Mouse (Mus musculus) 416B (cell line): ENCODE measurements around the gene Sel1l2.

Experiments
- DNase-seq: peaks from one replicate; pipeline ENCODE4 v3.0.0; 2011; ENCODE audit warnings: low read depth

Gene Sel1l2

GRCm38 (mm10) chr2:140389525-140389924, at the start of gene Sel1l2:
Gene Sel1l2 (minus strand): TSS chr2:140389706.
- no peak for DNase-seq

DNA sequence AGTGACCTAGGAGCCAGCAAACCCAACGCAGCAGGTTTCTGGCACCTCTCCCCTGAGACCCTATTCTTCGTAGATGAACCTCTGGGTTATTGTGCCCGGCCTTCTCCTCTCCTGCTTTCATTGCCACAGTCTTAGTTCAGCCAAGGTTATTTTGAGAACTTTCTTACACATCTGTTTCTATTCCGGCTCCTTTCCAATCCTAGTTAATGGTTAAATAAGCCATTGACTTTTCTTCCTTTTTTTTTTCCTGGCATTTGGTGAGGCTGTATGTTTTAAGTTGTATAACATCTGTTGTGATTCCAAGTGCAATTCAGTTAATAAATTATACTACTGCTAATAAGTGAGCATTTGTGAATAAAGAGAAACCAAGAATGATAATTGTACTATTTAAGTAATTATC, 49.6 kb upstream of the Sel1l2 start:
- DNase-seq = no peak

DNA sequence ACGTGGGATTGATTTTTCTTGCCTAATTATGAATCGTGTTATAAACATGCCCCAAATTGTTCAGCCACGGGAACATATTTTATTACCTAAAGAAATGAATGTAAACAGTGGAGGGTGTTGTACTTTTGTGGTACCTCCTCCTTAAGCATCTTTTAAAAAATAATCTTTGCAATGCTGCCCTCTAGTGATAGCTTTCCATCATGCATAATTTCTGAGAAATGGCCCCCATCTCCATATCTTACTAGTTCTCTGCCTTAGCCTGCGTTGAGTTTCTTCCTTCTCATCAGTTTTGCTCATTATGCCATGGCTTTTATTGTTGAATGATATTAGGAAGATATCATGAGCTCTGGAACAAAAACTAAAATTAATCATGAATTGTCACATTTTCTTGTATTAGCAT, 37.8 kb upstream of the Sel1l2 start:
- peak; percentile 63 for DNase-seq

- peak; percentile 25 for DNase-seq
These were observed 36.3 kb upstream of the Sel1l2 start for GRCm38 (mm10) chr2:140425844-140426243.

DNA sequence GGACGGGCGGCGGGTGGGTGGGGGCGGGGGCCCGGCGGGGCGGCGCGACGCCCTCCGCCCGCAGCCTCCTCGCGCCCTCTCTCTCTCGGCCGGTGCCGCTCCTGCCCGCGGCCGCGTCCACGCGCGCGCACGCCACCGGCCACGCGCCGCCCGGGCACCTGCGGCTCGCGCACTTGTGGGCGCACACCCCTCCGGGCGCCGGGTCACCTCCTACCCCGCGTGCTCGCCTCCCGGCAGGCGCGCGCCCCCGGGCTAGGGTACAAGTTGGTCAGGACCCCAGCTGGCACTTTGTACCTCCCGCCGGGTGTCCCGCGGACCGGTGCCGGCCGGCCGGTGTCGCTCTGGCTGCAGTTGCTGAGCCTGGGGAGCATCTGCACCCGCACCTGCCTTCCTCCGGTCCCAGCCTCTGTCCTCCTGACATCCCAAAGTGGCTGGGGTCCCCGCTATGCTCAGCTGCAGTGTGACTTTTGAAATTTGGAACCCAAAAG, 6.3 kb upstream of the Sel1l2 start:
- no peak for DNase-seq

- DNase-seq = no peak
These were observed 5.7 kb upstream of the Sel1l2 start, which contains the start of gene Macrod2 for GRCm38 (mm10) chr2:140395179-140395578. Gene Macrod2 (plus strand): TSS chr2:140395309.

- DNase-seq = no peak
These were observed 24.7 kb downstream of the Sel1l2 start for GRCm38 (mm10) chr2:140364804-140365203.

DNA sequence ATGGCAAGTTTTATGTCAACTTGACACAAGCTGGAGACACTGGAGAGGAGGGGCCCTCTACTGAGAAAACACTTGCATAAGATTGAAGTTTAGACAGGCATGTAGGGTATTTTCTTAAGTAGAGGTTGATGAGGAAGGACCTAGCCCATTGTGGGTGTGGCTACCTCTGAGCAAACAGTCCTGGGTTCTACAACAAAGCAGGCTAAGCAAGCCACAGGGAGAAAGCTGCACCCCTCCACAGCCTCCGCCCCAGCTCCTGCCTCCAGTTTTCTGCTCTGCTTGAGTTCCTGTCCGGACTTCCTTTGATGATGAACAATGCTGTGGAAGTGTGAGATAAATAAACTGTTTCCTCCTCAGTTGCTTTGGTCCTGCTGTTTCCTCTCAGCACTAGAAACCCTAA, 29.6 kb downstream of the Sel1l2 start:
- no peak for DNase-seq

GRCm38 (mm10) chr2:140342394-140342793, 47.1 kb downstream of the Sel1l2 start:
- DNase-seq = no peak

DNA sequence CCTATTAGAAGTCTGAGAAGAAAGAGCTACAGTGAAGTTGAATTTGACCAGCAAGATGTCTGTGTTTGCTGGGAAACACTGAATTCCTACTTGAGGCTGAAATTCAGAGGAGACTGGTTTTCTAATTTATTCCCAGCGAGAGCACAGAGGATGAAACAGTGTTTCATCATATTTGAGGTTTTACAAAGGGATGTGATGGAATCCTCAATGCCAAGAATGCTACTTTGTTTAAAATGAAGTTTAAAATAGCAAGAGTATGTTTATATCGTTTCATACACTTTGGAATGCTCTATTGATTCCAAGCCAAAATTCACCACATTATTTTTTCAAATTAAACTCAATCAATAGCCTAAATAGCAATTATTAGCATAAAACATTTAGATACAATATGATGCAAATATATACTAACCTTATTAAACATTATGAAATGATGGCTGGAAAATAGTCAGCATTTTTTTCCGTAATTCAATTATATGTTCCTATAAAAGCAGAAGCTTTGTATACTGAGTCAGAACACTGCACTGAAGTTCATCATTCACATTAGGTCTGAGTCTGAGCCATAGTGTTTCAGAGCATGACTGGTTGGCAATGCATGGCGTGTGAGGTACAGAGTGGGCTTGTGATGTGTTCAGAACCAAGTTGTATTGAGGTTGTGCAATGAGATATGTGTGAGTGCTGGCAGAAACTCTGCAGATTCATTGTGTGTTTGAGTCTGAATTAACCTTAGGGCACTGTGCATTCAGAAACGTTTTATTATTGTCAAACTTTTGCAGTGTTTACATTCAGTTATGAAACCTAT, 58.8 kb downstream of the Sel1l2 start:
- DNase-seq = no peak

GRCm38 (mm10) chr2:140302976-140303708, 86.4 kb downstream of the Sel1l2 start:
- no peak for DNase-seq

DNA sequence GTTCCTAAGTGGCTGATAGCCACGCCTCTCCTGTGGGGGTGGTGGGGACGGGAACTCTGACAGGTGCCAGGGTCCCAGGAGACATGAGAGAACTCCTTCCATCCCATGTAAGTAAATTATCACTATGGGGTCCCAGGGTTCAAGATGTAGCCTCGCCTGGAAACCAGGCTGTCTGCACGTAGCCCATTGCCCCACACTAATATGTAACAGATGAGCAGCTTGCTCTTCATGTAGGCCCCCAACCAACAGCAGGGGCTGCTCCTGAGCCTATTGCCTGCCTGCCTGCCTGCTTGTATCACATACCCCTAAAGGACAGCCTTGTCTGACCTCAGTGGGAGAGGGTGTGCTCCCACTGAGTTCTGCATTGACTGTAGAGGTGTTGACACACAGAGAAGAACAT, 92.4 kb downstream of the Sel1l2 start:
- no peak for DNase-seq

DNA sequence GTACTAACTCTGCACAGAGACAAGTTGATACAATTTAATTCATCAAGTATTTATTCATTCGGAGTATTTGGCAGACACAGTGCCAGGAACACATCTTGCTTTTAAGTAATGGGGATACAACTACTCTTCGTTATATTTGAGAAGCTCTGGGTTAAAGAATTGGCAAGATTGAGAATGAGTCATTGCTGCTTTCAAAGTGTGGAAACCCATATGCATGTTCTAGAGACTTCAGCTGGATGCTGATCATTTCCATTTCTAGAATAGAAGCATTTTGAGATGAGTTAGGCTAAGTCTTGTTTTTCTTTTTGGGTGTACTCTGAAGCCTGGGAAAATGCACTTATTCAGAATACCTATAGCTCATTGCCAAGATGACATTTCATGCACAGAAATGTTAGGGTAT, 95.7 kb downstream of the Sel1l2 start:
- no peak for DNase-seq

- DNase-seq = no peak
These were observed 108.7 kb downstream of the Sel1l2 start for GRCm38 (mm10) chr2:140280808-140281207.

DNA sequence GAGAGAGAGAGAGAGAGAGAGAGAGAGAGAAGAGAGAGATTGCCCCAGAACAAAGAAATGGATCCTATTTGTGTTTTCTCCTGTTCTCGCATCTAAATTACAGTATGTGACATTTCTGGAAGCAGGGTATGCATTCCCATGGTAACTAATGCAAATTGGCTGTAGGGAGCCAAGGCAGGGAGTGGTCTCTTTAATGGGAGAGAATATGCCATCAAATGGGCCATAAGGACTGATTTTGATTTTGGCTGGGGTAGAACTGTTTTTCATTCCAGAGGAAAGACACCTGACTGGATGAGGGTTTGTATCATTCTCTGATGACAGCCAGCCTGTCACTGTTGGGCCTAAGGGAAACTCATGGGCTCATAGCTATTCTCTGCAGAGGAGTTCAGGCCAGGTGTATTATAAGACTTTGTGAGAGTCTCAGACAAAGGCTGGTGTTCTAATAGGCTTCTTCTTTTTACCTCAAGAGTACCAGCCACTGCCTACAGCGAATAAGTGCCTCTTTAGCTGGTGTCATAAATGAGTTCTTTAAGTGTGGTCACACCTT, 133.8 kb downstream of the Sel1l2 start:
- DNase-seq = no peak

DNA sequence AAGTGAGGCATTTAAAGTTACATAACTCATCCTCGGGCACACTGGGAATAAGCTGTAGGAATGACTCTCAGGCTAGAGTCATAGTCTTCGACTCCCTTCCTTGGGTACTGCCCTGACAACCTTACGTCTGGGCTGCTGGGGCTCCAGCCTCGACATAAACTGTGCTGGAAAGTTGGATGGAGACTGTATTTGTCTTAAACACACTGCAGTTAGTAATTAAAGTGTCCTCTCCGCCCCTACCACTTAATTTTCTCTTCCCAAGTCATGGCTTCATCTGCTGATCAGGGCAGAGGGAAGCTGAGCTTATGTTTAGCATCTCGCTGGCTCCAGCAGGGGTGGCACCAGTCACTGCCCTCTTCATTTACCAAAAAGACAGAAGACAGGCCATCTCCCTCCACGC, 135.2 kb downstream of the Sel1l2 start:
- no peak for DNase-seq

GRCm38 (mm10) chr2:140243105-140243504, 146.4 kb downstream of the Sel1l2 start:
- DNase-seq = no peak

DNA sequence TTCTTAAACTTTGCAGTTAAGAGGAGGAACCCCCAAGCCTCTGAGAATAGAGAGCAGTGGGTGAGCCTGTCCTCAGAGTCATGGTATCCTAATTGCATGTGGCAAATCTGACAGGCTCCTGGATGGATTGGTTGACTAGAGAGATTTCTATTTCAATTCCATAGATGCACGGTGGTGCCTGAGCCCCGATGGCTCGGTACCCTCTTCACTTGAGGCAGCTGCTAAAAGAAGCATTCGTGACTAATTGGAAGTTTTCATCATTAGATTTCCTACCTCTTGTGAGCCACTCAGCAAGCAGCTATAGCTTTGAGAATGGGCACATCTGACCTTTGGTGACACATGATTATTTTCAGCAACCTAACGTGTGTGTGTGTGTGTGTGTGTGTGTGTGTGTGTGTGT, 147.1 kb downstream of the Sel1l2 start:
- no peak for DNase-seq

GRCm38 (mm10) chr2:140237245-140237644, 152.3 kb downstream of the Sel1l2 start:
- DNase-seq = no peak

- DNase-seq = no peak
These were observed 159.2 kb downstream of the Sel1l2 start for GRCm38 (mm10) chr2:140230295-140230694.

DNA sequence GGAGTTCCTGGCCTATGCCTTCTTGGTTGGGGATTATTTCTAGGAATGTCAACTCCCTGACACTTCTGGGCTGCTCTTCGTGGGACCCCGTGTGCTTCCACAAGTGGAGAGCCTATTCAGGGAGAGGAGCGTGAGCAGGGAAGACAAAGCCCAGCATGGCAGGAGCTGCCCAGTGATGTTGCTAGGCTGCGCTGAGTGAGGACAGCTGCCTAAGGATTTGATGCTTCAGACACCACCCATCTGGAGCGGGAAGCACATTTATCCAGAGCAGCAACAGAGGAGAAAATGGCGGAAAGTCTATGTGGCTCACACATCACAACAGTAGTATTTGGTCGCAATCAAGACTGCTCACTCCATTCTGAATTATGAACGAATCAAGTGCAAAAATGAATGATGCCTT, 169.2 kb downstream of the Sel1l2 start:
- DNase-seq = no peak

DNA sequence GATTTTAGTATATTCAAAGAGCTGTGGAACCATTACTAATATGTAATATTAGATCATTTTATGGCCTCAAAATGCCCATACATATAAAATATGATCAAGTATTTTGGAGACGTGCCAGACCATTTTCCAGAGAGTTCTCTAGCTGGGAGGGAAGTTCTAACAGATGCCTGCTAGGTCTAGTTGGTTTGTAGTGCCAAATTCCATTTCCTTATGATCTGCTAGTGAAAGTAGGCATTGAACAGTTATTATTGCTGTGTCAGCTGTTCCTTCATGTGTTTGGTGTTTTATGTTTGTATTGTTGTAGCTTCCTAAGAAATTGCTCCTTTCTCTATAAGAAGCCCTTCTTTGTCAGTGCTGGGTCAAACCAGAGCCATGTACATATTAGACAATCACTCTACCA, 173.5 kb downstream of the Sel1l2 start:
- DNase-seq = no peak

DNA sequence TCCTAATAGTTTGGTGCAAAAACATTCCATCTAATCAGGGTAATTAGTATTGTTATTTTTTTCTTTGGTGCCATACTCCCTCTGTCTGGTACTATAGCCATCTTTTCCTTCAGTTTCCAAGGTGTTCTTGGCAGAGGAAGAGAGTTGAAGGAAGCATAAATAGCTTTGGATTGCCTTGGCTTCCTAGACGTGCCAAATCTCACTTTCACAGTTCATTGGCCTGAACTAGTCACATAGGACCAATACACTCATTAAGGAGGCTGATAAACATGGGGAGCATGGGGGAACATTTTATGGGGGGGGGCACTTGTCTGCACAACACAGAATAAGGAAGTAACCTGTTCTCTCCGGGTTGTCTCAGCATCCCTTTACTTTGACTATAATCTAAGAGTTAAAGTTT, 174.1 kb downstream of the Sel1l2 start:
- DNase-seq = no peak
